ENCODE assay signal across 12 mouse cellular contexts in the genomic region with DNA sequence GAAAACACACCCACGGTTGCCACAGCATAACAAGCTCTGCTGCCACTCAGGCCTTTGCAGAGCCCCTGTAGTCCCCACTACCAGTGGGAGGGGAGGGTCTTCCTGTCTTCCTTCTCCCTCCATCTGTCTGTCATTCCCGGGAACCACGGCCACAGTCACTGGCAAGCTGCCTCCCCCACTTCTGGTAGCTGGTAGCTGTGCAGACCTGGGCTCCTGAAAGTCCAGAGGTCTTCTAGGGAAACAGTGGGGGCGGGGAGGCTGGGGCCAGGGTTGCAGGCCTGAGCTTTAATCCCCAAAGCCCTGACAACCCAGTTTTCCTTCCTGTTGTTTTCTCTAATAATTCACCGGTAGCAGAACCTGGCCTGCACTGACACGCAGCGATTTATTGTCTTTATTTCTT. TPM values are rescaled to one million over a fixed set of nuclear protein-coding genes. Genes with fewer than 3 reads are reported as not detected.
"Had no signal": no experiment of that assay in that cellular context is flagged by ENCODE, and none has a peak within 500 bp of the region (broad histone marks: within the 10 kb centered on the region; RNA-seq: fewer than 3 reads in every experiment).

No protein-coding gene starts in this region.

- H3K9ac ChIP-seq: hindbrain, embryonic 15.5 days; limb, embryonic 12.5 days; liver, embryonic 15.5 days had no signal

- H3K4me1 ChIP-seq: liver, embryonic 15.5 days had no signal

- H3K27ac ChIP-seq: hindbrain, embryonic 15.5 days; left cerebral cortex, adult 2 months; limb, embryonic 12.5 days; liver, embryonic 15.5 days; stomach, postnatal 0 days had no signal

- H3K4me2 ChIP-seq: hindbrain, embryonic 15.5 days; limb, embryonic 12.5 days; liver, embryonic 15.5 days had no signal

- H3K9me3 ChIP-seq: hindbrain, embryonic 15.5 days; limb, embryonic 12.5 days; liver, embryonic 15.5 days had no signal

- ATAC-seq: intestine, embryonic 16.5 days; lung, postnatal 0 days; midbrain, embryonic 16.5 days had no signal

- H3K36me3 ChIP-seq: hindbrain, embryonic 15.5 days; limb, embryonic 12.5 days; liver, embryonic 15.5 days had no signal

- H3K27me3 ChIP-seq: hindbrain, embryonic 15.5 days had no signal

- DNase-seq: lung, adult 2 months; lung, postnatal 36 days; thymus, postnatal 4 days had no signal

- H3K4me3 ChIP-seq: hindbrain, embryonic 15.5 days; left cerebral cortex, adult 2 months; limb, embryonic 12.5 days; liver, embryonic 15.5 days had no signal

RNA-seq across cellular contexts. Expression of a gene that starts 31.7 kb away (rescaled TPM):
- polyA plus RNA-seq: intestine, embryonic 16.5 days; liver, adult 2 months; liver, embryonic 15.5 days; lung, postnatal 0 days; stomach, postnatal 0 days had no signal
